Mouse (Mus musculus): ENCODE measurements around the gene Bricd5. TPM values are rescaled to one million over a fixed set of nuclear protein-coding genes. Genes with fewer than 3 reads are reported as not detected.

Bricd5 gene
- polyA plus RNA-seq, 1 experiment from 2014 or later = not detected

DNA sequence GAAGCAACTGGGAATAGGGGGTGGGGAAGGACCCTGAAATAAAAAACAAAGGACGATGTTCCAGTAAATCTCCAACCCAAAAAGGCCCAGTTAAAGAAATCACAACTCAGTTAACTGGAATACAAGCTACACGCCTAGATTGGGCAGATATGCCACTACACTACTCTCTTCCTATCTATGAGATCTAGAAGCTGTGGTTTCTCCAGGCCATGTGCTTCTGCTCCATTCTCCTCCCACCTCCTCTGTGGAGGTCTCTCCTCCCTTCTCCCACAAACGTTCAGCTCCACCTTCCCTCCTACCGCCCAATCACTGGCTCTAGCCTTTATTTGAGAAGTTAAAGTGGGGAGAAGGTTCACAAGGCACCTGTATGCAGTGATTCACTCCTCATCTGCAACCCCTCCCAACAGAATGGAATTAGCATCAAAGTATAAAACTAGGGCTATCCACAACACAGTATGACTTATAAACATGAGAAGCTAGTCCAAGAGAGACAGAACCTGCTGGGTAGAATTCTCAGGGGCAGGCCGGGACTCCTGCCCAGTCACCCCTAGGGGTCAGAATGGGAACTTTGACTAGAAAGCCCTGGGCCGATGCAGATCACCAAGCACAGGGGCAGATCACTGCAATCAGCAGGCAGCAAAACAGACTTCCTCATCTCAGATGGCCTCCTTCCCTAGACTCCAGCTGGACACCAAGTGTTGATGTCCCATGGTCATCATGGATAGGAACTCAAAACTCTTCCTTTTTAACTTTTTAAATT, 10.1 kb upstream of the Bricd5 start:
- H3K9ac ChIP-seq (replicated peaks) = no peak overlapping the region
- H3K4me3 ChIP-seq (replicated peaks) = no peak overlapping the region
- H3K9me3 ChIP-seq = no peaks in the 10 kb centered on the region
- H3K27me3 ChIP-seq = no peaks in the 10 kb centered on the region
- H3K36me3 ChIP-seq = no peaks in the 10 kb centered on the region
- ATAC-seq = no peak
- H3K27ac ChIP-seq = no peak overlapping the region
- H3K4me1 ChIP-seq (replicated peaks) = no peaks in the 10 kb centered on the region
- no peak overlapping the region for H3K4me2 ChIP-seq (replicated peaks)
- 63% methylated on average over 6 of the region's 6 CpGs for WGBS

DNA sequence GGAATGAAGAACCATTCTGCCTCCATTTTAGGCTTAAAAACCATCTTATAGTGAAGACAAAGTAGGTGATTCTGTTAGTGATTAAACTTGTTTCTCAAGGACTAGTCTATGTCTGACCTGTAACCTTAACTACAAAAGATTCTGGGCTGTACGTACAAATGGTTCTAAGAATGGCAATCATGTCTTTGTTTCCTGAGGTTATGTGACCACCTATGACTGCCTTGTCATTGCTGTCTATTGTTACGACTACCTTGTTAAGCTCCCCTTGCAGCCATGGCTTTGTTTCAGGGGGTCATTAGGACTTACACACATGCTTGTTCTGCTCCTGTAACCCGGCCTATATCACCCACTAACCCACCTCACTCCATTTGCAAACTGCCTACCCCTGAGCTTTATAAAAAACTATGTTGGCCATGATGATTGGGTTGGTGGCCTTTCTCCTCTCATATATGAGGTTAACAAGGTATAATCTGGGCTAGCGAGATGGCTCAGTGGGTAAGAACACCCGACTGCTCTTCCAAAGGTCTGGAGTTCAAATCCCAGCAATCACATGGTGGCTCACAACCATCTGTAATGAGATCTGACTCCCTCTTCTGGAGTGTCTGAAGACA, 4.9 kb upstream of the Bricd5 start:
- no peak overlapping the region for H3K27ac ChIP-seq
- H3K9ac ChIP-seq (replicated peaks) = no peak overlapping the region
- 92% methylated on average over 5 of the region's 5 CpGs for WGBS

DNA sequence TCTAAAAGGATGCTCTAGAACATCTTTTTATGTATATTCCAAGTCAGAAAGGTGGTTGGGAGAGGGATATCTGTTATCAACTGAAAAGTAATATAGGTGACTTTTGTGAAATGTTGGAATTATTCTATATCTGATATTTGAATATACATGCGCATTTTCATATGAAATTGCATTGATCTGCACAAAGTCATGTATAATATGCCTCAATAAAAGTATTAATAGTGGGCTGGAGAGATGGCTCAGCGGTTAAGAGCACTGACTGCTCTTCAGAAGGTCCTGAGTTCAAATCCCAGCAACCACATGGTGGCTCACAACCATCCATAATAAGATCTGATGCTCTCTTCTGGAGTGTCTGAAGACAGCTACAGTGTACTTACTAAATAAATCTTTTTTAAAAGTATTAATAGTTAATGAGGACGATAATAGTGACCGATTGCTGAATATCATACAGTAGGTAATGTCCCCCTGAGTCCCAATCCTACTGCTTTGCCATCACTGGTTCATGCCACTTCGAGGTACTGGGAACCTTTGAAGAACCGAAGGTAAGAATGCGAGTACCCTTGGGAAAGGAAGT, 4.3 kb upstream of the Bricd5 start:
- ATAC-seq = no peak
- Histone ChIP-seq H3K27me3 (no peaks in the 10 kb centered on the region), H3K9me3 (no peaks in the 10 kb centered on the region), H3K36me3 (peaks cover 20% of the 10 kb centered on the region), H3K27ac (peak overlapping the region; percentile 85), H3K4me1 (replicated peaks) (peaks cover 38% of the 10 kb centered on the region), H3K9ac (replicated peaks) (peak overlapping the region; percentile 65), H3K4me3 (replicated peaks) (peak overlapping the region; percentile 88), H3K4me2 (replicated peaks) (peak overlapping the region; percentile 100)
- 18% methylated on average over 7 of the region's 7 CpGs for WGBS

More for the DNA sequence above, 4.9 kb upstream of the Bricd5 start:
- Histone ChIP-seq H3K4me1 (replicated peaks) (peaks cover 34% of the 10 kb centered on the region), H3K4me2 (replicated peaks) (no peak overlapping the region), H3K9me3 (no peaks in the 10 kb centered on the region), H3K27me3 (no peaks in the 10 kb centered on the region), H3K4me3 (replicated peaks) (no peak overlapping the region), H3K36me3 (peaks cover 14% of the 10 kb centered on the region; the same call in 1 of the 2 replicates)
- no peak for ATAC-seq

DNA sequence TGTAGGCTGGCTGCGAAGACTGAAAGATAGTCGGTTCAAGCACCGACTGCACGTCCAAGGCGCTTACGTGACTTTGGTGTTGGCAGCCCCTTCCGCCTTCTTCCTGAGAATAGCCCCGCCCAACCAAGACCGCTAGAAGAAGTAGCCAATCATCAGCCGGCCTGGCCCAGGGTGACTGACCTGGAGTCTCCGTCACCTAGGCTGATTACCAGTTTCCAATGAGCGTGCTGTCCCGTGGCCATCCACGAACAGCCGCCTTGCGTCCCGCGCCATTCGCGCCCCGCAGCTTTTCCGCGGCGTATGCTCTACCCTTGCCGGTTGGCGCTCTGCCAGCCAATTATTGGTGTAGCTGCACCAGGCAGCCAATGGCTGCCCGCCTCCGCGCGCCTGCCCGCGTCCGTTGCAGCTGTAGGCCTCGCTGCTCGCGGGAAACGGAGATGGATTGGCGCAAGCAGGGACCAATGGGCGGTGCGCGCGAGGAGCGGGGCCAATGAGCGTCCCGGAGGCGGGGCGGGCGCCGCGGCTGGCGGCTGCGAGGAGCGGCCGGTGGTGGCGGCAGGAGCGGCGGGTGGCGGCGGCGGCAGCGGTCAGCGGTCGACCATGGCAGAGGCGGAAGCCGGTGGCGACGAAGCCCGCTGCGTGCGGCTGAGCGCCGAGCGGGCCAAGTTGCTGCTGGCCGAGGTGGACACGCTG, 3.6 kb upstream of the Bricd5 start, which contains the start of the genes E4f1 and Pgp:
Gene E4f1, minus strand, starts transcription at position 404 of the 693 bp plus-strand sequence.
Gene Pgp, plus strand, starts transcription at position 483 of the 693 bp plus-strand sequence.
- peak; percentile 98 for ATAC-seq
- Histone ChIP-seq H3K27ac (peak within 1 kb of the TSS; percentile 86), H3K4me3 (replicated peaks) (peak within 1 kb of the TSS; percentile 88), H3K9ac (replicated peaks) (peak within 1 kb of the TSS; percentile 87), H3K27me3 (no peaks in the 10 kb centered on the region), H3K4me2 (replicated peaks) (peak within 1 kb of the TSS; percentile 100), H3K9me3 (no peaks in the 10 kb centered on the region), H3K4me1 (replicated peaks) (peaks cover 38% of the 10 kb centered on the region), H3K36me3 (peaks cover 26% of the 10 kb centered on the region)
- WGBS = under 1% methylated on average over 69 of the region's 75 CpGs

DNA sequence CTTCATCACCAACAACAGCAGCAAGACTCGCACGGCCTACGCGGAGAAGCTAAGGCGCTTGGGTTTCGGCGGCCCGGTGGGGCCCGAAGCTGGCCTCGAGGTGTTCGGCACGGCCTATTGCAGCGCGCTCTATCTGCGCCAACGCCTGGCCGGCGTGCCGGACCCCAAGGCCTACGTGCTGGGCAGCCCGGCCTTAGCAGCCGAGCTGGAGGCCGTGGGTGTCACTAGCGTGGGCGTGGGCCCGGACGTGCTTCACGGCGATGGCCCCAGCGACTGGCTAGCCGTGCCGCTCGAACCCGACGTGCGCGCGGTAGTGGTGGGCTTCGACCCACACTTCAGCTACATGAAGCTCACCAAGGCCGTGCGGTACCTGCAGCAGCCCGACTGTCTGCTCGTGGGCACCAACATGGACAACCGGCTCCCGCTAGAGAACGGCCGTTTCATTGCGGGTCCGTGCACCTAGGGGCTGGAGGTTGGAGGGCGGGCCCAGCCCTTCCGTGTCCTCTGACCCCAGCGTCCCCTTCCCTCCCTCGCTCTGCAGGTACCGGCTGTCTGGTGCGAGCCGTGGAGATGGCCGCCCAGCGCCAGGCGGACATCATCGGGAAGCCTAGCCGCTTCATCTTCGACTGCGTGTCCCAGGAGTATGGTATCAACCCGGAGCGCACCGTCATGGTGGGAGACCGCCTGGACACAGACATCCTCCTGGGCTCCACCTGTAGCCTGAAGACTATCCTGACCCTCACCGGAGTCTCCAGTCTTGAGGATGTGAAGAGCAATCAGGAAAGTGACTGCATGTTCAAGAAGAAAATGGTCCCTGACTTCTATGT, 2.8 kb upstream of the Bricd5 start:
- ATAC-seq = peak; percentile 22
- Histone ChIP-seq H3K9me3 (no peaks in the 10 kb centered on the region), H3K36me3 (peaks cover 35% of the 10 kb centered on the region), H3K27ac (peak overlapping the region; percentile 86), H3K4me3 (replicated peaks) (peak overlapping the region; percentile 88), H3K9ac (replicated peaks) (peak overlapping the region; percentile 87), H3K4me2 (replicated peaks) (peak overlapping the region; percentile 100), H3K4me1 (replicated peaks) (peaks cover 38% of the 10 kb centered on the region), H3K27me3 (no peaks in the 10 kb centered on the region)
- 1% methylated on average over 68 of the region's 68 CpGs for WGBS

DNA sequence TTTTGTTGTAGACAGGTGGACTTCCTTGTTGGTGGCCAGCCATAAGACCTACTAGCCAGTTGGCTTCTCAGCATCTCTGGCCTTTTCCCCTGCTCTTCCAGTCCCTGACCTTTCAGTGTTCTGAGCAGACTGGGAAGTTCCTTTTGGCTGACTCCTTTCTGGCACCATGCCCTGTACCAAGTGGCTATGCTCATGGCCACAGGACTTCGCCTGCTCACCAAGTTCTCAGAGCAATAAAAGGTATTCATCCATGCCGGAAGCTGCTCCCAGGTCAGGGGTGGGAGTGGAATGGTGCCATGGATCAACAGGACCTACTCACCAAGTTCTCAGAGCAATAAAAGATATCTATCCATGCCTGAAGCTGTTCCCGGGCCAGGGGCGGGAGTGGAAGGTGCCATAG, 1.2 kb upstream of the Bricd5 start:
- Histone ChIP-seq H3K4me2 (replicated peaks) (peak overlapping the region; percentile 100), H3K4me3 (replicated peaks) (peak overlapping the region; percentile 88), H3K27ac (no peak overlapping the region), H3K4me1 (replicated peaks) (peaks cover 39% of the 10 kb centered on the region), H3K9me3 (no peaks in the 10 kb centered on the region), H3K36me3 (peaks cover 50% of the 10 kb centered on the region), H3K27me3 (no peaks in the 10 kb centered on the region), H3K9ac (replicated peaks) (peak overlapping the region; percentile 87)
- no peak for ATAC-seq
- 94% methylated on average over 4 of the region's 4 CpGs for WGBS

DNA sequence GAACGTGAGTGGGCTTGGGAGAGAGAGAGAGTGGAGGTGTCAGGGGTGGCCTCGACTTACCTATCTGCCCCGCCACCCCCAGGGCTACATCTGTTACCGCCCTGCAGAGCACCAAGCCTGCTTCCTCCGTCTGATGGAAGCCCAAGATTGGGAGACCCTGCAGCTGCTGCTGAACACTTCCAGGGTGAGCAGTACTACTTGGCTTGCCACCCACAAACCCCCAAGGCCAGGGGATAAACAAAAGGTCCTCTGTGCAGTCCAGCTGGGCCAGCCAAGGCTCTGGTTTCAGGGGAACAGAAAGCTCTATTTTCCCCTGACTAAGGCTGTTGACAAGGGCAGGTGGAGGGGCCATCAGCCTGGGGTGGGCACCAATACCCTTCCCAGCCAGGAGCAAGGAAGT, 873 bp downstream of the Bricd5 start:
- Histone ChIP-seq H3K9me3 (no peaks in the 10 kb centered on the region), H3K4me2 (replicated peaks) (no peak overlapping the region), H3K9ac (replicated peaks) (no peak overlapping the region), H3K4me1 (replicated peaks) (peaks cover 46% of the 10 kb centered on the region), H3K36me3 (peaks cover 50% of the 10 kb centered on the region), H3K27ac (no peak overlapping the region), H3K27me3 (no peaks in the 10 kb centered on the region), H3K4me3 (replicated peaks) (no peak overlapping the region)
- no peak for ATAC-seq
- 93% methylated on average over 5 of the region's 5 CpGs for WGBS

DNA sequence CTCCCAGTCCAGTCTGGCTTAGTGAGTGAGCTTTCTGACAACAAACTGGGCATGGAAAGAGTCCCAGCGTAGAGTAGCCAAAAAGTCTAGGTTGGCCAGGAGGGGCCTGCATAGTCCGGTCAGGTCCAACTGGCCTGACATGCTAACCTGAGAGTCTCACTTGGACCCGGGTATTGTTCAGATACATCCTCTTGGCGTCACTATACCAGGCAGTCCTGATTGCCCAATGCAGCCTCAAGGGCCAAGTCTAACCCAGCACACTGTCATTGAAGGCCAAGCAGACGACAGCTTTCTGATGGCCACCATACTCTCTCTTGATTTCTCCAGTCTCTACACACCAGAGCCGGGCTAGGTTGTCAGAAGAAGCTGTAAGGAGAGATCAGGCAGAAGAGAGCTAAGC, 1.9 kb downstream of the Bricd5 start:
- no peak for ATAC-seq
- Histone ChIP-seq H3K9ac (replicated peaks) (no peak overlapping the region), H3K4me2 (replicated peaks) (no peak overlapping the region), H3K4me3 (replicated peaks) (no peak overlapping the region), H3K4me1 (replicated peaks) (peaks cover 50% of the 10 kb centered on the region), H3K36me3 (peaks cover 50% of the 10 kb centered on the region), H3K27me3 (no peaks in the 10 kb centered on the region), H3K9me3 (no peaks in the 10 kb centered on the region), H3K27ac (no peak overlapping the region)
- 91% methylated on average over 6 of the region's 6 CpGs for WGBS

DNA sequence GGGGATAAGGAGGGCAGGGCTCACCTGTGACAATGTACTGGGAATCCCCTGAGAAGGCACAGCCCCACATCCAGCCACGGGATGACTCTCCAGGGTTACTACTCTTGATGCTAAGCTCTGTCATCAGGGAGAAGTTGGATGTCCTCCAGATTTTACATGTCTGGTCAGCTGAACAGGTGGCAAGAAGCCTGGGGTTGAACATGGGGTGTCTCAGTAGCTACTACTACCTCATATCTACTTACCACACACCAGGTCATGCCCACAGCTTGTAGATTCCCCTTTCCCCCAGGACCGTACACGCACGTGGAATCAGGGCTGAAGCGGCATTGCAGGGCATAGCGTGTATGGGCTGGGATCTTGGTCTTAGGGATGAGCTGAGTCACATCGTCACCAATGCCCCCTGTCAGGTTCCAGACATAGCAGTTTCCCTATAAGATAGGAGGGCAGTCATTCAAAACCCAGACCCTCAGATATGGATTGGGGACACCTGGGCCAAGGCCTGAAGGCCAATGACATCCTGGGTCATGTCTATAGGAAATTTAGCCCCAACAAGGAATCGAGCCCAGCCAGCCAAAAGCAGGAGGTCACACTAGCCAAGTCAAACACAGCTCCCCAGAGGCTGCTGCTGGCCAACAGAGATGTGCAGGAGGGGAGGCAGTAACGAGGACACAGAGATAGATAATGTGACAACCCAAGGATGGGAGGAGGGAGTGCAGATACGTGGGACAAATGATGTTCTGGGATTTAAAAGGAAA, 2.5 kb downstream of the Bricd5 start:
- H3K36me3 ChIP-seq = peaks cover 50% of the 10 kb centered on the region
- H3K4me3 ChIP-seq (replicated peaks) = no peak overlapping the region
- WGBS = 95% methylated on average over 10 of the region's 10 CpGs
- H3K4me2 ChIP-seq (replicated peaks) = no peak overlapping the region
- H3K27me3 ChIP-seq = no peaks in the 10 kb centered on the region
- peaks cover 45% of the 10 kb centered on the region for H3K4me1 ChIP-seq (replicated peaks)
- no peak for ATAC-seq
- H3K27ac ChIP-seq = no peak overlapping the region
- H3K9me3 ChIP-seq = no peaks in the 10 kb centered on the region
- no peak overlapping the region for H3K9ac ChIP-seq (replicated peaks)

DNA sequence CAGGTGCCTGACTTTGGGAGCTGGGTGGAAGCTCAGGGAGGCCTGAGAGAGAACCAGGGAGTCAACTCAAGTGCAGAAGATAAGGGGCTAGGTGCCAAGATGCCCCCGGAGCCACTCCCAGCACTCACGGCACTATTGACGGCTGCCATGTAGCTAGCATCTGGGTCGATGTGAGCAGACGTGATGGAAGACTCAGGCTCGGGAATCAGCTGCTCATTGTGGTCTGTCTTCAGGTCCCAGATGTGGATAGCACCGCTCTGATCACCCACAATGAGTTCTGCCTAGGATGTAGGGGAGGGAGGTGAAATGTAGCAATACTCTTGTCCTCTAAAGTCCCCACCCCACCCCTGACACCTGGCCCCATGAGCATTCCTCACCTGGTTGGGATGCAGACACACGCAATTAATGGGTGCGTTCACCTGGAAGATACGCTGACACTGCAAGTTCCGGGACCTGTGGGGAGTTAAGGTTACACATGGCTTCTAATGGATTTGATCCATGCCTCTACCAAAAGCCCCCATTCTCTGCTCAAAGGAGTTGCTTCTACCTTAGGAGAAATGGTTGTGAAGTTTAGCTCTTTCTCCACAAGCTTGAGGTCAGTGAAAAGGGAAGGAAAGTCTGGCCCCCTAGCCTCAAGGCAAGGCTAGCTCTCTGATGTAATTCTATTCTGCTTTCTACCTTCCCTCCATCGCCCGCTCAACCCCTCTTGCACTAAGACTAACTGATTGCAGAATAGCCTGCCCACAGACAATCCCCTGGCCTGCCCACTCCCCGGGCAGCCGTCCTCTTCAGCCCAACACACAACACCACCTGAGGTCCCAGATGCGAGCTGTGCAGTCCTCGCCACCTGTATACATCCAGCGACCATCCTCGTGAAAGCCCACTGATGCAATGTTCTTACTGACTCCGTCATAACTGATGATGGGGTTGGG, 3.6 kb downstream of the Bricd5 start:
- Histone ChIP-seq H3K9me3 (no peaks in the 10 kb centered on the region), H3K27me3 (no peaks in the 10 kb centered on the region), H3K36me3 (peaks cover 50% of the 10 kb centered on the region), H3K4me2 (replicated peaks) (peak overlapping the region; percentile 59), H3K4me3 (replicated peaks) (peak overlapping the region; percentile 74), H3K4me1 (replicated peaks) (peaks cover 34% of the 10 kb centered on the region), H3K27ac (no peak overlapping the region), H3K9ac (replicated peaks) (peak overlapping the region; percentile 83)
- ATAC-seq = no peak
- 94% methylated on average over 20 of the region's 20 CpGs for WGBS
